Mouse (Mus musculus) liver, adult 2 months (tissue): ENCODE results near the gene Nckap5l.

Source experiments
- CTCF ChIP-seq: fragments of 200-500 bp; IDR thresholded peaks from 2 replicates; pipeline ENCODE4 v1.5.1; 2011; ENCODE audit warnings: low read depth, low read length, control low read depth
- POLR2A ChIP-seq: fragments of 200-500 bp; IDR thresholded peaks from 2 replicates; pipeline ENCODE4 v1.6.1; 2011; ENCODE audit warnings: low read length, control low read depth; ENCODE audit not compliant: insufficient read depth; ENCODE audit errors: extremely low read depth

- no peak for TF ChIP-seq CTCF
- no peak for TF ChIP-seq POLR2A
These were observed 4.2 kb downstream of the Nckap5l start for GRCm38 (mm10) chr15:99453153-99453900.
